Mouse (Mus musculus) lung, postnatal 25 days (tissue): ENCODE measurements at regions not wholly inside any gene's neighbourhood (a gene's known extent, or its start where the extent isn't known, plus 50 kb on each side); places are given as distances from the start of the nearest gene placed in this dataset.

Experiments
- DNase-seq: peaks from one replicate; pipeline ENCODE4 v3.0.0; 2022; ENCODE audit warnings: low spot score

GRCm38 (mm10) chr15:28081147-28081546 is 55.5 kb upstream of the Trio start:
- no peak for DNase-seq

GRCm38 (mm10) chr15:28082411-28082810 is 56.8 kb upstream of the Trio start:
- DNase-seq = no peak

- peak; percentile 2 for DNase-seq
Observed at GRCm38 (mm10) chr15:28105956-28106355, 80.3 kb upstream of the Trio start.

GRCm38 (mm10) chr15:28109916-28110315 is 84.3 kb upstream of the Trio start:
- no peak for DNase-seq

GRCm38 (mm10) chr15:28113491-28113890 is 87.8 kb upstream of the Trio start:
- no peak for DNase-seq

GRCm38 (mm10) chr15:28114180-28114747 is 88.6 kb upstream of the Trio start:
- DNase-seq = no peak

- DNase-seq = no peak
Observed at GRCm38 (mm10) chr15:28126846-28127245, 76.7 kb upstream of the Dnah5 start.

- no peak for DNase-seq
Observed at GRCm38 (mm10) chr15:28129536-28129935, 74.0 kb upstream of the Dnah5 start.

GRCm38 (mm10) chr15:28131546-28131945 is 72.0 kb upstream of the Dnah5 start:
- DNase-seq = no peak

- DNase-seq = no peak
Observed at GRCm38 (mm10) chr15:28133171-28133810, 70.3 kb upstream of the Dnah5 start.

- no peak for DNase-seq
Observed at GRCm38 (mm10) chr15:28134206-28134605, 69.3 kb upstream of the Dnah5 start.

GRCm38 (mm10) chr15:28138806-28139205 is 64.7 kb upstream of the Dnah5 start:
- DNase-seq = no peak

- DNase-seq = no peak
Observed at GRCm38 (mm10) chr15:28140301-28140700, 63.3 kb upstream of the Dnah5 start.

- DNase-seq = peak; percentile 23
Observed at GRCm38 (mm10) chr15:28141345-28141744, 62.2 kb upstream of the Dnah5 start.

- no peak for DNase-seq
Observed at GRCm38 (mm10) chr15:28144217-28144616, 59.3 kb upstream of the Dnah5 start.

- DNase-seq = no peak
Observed at GRCm38 (mm10) chr15:28144846-28145245, 58.7 kb upstream of the Dnah5 start.

- DNase-seq = no peak
Observed at GRCm38 (mm10) chr15:28151678-28152077, 51.9 kb upstream of the Dnah5 start.
